Mouse (Mus musculus) effector memory CD4-positive, alpha-beta T cell, adult 7 months (primary cell): ENCODE data around the gene Mmp25. TPM values are rescaled to one million over a fixed set of nuclear protein-coding genes. Genes with fewer than 3 reads are reported as not detected.

Experiments used
- polyA plus RNA-seq: library from polyadenylated mRNA; unstranded; fragments of 100-300 nt; shearing (Covaris generic); gene quantifications from one replicate; pipeline ENCODE4 v1.2.1, GENCODE M21; 2017

Gene Mmp25
- polyA plus RNA-seq, result 1.5 TPM

GRCm38 (mm10) chr17:23644613-23645495 is at the start of gene Mmp25:
Gene Mmp25, minus strand, starts transcription at chr17:23645277.

DNA sequence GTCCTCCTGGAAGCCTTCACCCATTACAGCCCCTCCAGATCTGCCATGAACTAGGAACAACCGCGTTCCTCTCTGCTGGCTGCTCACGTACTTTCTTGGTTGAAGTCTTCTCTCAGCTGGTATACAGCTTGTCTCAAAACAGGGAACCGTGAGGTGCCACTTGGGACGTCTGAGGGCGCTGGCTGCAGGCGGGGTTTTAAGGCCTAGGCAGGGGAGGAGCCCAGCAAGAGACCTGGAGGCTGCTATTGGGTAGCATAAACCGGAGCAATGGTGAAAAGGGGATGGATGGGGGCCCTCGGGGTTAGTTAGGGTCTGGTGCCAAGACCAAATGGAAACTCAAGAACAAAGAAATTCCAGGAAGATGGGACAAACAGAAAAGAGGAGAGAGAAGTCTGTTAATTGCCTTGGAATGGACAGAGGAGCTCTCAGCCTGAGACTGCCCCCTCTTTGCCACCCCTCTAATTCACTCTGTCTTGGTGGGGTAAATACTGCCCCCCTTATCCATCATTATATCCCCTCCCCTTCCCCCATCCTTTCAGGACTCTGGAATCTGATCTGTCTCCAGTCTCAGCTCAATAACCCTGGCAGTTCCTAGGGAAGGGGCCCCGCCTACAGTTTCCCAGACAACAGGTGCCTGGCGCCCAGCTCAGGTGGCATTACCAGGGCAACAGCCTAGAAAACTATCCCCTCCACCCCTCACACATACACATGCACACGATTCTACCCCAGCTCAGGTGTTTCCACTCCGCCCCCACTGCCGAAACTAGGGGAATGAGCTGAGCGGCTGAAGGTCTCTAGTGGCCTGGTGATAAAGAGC is 39.0 kb upstream of the Mmp25 start, which contains the start of gene Cldn9:
Gene Cldn9, minus strand, starts transcription at position 171 of the 817 bp plus-strand sequence.

GRCm38 (mm10) chr17:23679127-23679835 is 34.2 kb upstream of the Mmp25 start, which contains the start of gene Cldn6:
Gene Cldn6, plus strand, starts transcription at chr17:23679249.

GRCm38 (mm10) chr17:23677236-23677679 is 32.2 kb upstream of the Mmp25 start, which contains the start of gene Tnfrsf12a:
Gene Tnfrsf12a, minus strand, starts transcription at chr17:23677468.

GRCm38 (mm10) chr17:23673424-23674073 is 28.5 kb upstream of the Mmp25 start, which contains the start of the genes Hcfc1r1 and Thoc6:
Gene Hcfc1r1, plus strand, starts transcription at chr17:23673596.
Gene Thoc6, minus strand, starts transcription at chr17:23673882.

GRCm38 (mm10) chr17:23660117-23660875 is 15.2 kb upstream of the Mmp25 start, which contains the start of gene Bicdl2:
Gene Bicdl2, plus strand, starts transcription at chr17:23660506.

GRCm38 (mm10) chr17:23600641-23601622 is 44.1 kb downstream of the Mmp25 start, which contains the start of gene Zscan10:
Gene Zscan10, plus strand, starts transcription at chr17:23600856.

GRCm38 (mm10) chr17:23598582-23599552 is 46.2 kb downstream of the Mmp25 start, which contains the start of gene Zfp13:
Gene Zfp13, minus strand, starts transcription at chr17:23599487.

Other genes starting within 250 kb of the Mmp25 start
- not detected for gene Vmn2r117, start 165.6 kb downstream of the Mmp25 start, polyA plus RNA-seq
- 7.3 TPM for gene Zfp213, start 81.0 kb downstream of the Mmp25 start, polyA plus RNA-seq
- gene Zfp13, start 45.8 kb downstream of the Mmp25 start, polyA plus RNA-seq, result not detected
- gene Zscan10, start 44.4 kb downstream of the Mmp25 start, polyA plus RNA-seq, result 4.2 TPM
- not detected for gene Bicdl2, start 15.2 kb upstream of the Mmp25 start, polyA plus RNA-seq
- gene Hcfc1r1, start 28.3 kb upstream of the Mmp25 start, polyA plus RNA-seq, result 57.1 TPM
- 31.2 TPM for gene Thoc6, start 28.6 kb upstream of the Mmp25 start, polyA plus RNA-seq
- 13.4 TPM for gene Tnfrsf12a, start 32.2 kb upstream of the Mmp25 start, polyA plus RNA-seq
- not detected for gene Cldn6, start 34.0 kb upstream of the Mmp25 start, polyA plus RNA-seq
- gene Cldn9, start 38.7 kb upstream of the Mmp25 start, polyA plus RNA-seq, result not detected
- 0.13 TPM for gene 1520401A03Rik, start 77.5 kb upstream of the Mmp25 start, polyA plus RNA-seq
- gene Pkmyt1, start 81.1 kb upstream of the Mmp25 start, polyA plus RNA-seq, result 57.9 TPM
- gene Paqr4, start 95.6 kb upstream of the Mmp25 start, polyA plus RNA-seq, result 3.5 TPM
- 2.8 TPM for gene Kremen2, start 100.6 kb upstream of the Mmp25 start, polyA plus RNA-seq
- gene Flywch1, start 126.3 kb upstream of the Mmp25 start, polyA plus RNA-seq, result 34.0 TPM
- 4.1 TPM for gene Flywch2, start 140.8 kb upstream of the Mmp25 start, polyA plus RNA-seq
- gene Srrm2, start 145.3 kb upstream of the Mmp25 start, polyA plus RNA-seq, result 994 TPM
- gene Elob, start 183.9 kb upstream of the Mmp25 start, polyA plus RNA-seq, result 395 TPM
- 0.35 TPM for gene Prss33, start 190.8 kb upstream of the Mmp25 start, polyA plus RNA-seq
- not detected for gene Prss32, start 198.6 kb upstream of the Mmp25 start, polyA plus RNA-seq
- gene Prss41, start 198.9 kb upstream of the Mmp25 start, polyA plus RNA-seq, result 4.6 TPM
- gene Prss21, start 222.8 kb upstream of the Mmp25 start, polyA plus RNA-seq, result not detected
- not detected for gene Dcpp1, start 235.6 kb upstream of the Mmp25 start, polyA plus RNA-seq
- not detected for gene Dcpp2, start 235.6 kb upstream of the Mmp25 start, polyA plus RNA-seq